Mouse (Mus musculus) embryonic fibroblast, embryonic 13.5 days (primary cell): ENCODE measurements at regions not wholly inside any gene's neighbourhood (a gene's known extent, or its start where the extent isn't known, plus 50 kb on each side); places are given as distances from the start of the nearest gene placed in this dataset.

Experiments
- CTCF ChIP-seq: IDR thresholded peaks from 2 replicates; pipeline ENCODE4 v1.5.1; 2011; ENCODE audit warnings: mild to moderate bottlenecking, control low read depth, low read length, moderate library complexity, borderline replicate concordance; ENCODE audit not compliant: insufficient read depth
- POLR2A ChIP-seq: IDR thresholded peaks from 2 replicates; pipeline ENCODE4 v1.6.1; 2011; ENCODE audit warnings: low read depth, mild to moderate bottlenecking, control low read depth, low read length, moderate library complexity

GRCm38 (mm10) chr4:67301740-67302139 is 474.4 kb downstream of the Tlr4 start:
- TF ChIP-seq POLR2A: no peak
- no peak for TF ChIP-seq CTCF
